Mouse (Mus musculus) gastrocnemius, postnatal 4 days (tissue): Measurements from ENCODE around the gene Ntn5. TPM values are rescaled to one million over a fixed set of nuclear protein-coding genes. Genes with fewer than 3 reads are reported as not detected.

Experiments
- DNase-seq, 2 experiments: peaks; one replicate each; pipeline ENCODE4 v3.0.0; 2021 to 2022; ENCODE audit warnings: low spot score in 2 of 2, mixed read lengths in 2 of 2
- total RNA-seq, 2 experiments: library from RNA; stranded (reverse); gene quantifications; 2 replicates each; pipeline ENCODE4 v1.2.3; 2021

Ntn5 gene
- total RNA-seq, 2 experiments from 2014 or later = 0.88 to 1.3 TPM

DNA sequence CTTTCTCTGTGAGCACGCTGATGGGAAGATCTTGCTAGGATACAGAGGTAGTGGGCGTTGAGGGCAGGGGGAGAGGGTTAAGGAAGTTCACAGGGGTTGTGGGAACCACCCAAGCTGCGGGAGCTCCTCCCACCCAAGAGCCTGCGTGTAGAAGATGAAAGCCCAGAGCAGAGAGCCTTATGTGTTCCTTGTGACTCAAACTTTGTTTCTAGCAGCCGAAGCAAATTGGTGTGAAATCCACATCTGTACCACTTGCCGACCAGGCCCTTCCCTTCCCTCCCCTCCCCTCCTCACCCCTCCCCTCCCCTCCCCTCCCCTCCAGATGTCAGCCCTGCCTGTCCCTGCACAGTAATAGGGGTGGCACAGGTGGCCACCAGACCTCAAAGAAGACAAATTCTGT lies 11.3 kb downstream of the Ntn5 start:
- DNase-seq = no peak

GRCm38 (mm10) chr7:45697894-45698293 lies 14.1 kb downstream of the Ntn5 start:
- DNase-seq = no peak

- no peak for DNase-seq
Observed at GRCm38 (mm10) chr7:45699523-45700141, 15.8 kb downstream of the Ntn5 start, which contains the start of gene Car11. TSS of gene Car11 (plus strand) at chr7:45699843.

DNA sequence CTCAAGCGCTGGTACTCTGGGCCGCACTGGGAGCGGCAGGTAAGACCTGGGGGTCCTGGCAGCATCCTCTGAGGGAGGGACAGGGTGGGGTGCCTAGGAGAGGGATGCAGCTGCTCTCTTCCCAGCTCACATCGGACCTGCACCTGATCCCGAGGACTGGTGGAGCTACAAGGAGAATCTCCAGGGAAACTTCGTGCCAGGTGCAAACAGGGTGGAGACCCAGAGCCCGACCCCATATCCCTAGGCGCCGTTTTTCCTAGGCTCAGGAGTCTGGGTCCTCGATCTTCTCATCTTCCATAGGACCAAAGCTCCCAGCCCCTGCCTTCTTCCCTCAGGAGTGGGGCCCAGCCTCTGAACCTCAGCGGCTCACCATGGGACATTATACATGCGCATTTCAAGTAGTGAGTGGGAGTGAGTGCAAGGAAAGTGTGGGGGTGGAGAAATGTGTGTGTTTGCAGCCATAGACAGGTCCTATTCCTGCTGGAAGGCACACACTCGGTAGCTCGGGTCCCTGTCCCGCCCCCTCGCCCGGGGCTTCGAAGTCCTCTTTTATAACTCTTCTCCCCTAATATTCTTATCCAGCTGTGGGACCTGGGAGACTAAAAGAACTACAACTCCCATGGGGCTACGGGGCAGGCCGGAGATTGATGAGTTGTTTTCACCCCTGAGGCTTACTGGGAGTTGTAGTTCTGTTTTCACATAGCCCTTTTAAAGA lies 16.6 kb downstream of the Ntn5 start:
- DNase-seq = peak in 1 of 2 experiments; percentile 76

DNA sequence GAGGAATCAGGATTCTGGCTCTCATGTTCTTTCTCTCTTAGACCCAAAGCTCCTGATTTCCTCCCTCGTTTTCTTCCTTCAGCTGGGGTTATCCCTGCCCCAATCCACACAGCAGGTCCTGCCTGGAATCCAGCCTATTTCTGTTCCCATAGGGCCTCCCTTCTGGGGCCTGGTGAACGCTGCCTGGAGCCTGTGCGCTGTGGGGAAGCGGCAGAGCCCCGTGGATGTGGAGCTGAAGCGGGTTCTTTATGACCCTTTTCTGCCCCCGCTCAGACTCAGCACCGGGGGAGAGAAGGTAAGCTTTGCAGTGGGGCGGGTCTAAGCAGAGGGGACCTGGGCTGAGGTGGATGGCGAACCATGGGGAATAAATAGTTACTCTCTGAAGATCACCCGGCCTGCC lies 17.2 kb downstream of the Ntn5 start:
- no peak for DNase-seq

DNA sequence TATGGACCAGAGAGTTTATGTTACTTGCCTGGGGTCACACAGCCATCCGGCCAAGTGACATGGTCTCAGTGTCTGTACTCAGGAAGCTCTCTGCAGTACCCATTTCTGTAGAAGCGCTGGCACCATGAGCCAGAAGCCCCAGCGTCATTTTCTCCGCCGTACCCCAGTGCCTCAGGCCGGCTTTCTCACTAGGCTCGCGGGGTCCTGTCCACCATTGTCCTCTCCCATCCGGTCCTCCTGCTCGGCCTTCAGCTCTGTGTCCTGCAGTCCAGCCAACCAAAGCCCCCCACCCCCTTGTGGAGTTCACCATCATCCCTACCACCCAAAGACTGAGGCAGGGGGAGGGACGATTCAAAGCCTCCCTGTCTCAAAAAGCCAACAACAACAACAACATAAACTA lies 17.8 kb downstream of the Ntn5 start:
- no peak for DNase-seq

DNA sequence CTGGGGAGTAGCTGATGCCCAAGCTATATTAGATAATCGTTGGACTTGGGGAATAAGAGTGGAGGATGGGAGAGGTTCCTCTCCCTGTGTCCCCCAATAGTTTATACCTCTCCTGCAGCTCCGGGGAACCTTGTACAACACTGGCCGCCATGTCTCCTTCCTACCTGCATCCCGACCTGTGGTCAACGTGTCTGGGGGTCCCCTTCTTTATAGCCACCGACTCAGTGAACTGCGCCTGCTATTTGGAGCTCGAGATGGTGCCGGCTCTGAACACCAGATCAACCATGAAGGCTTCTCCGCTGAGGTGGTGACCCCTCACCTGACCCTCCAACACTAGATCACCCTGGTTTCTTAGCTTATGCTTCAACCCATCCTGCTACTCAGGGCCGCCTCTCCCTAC lies 18.5 kb downstream of the Ntn5 start:
- DNase-seq = no peak

GRCm38 (mm10) chr7:45702809-45703520 lies 19.1 kb downstream of the Ntn5 start:
- DNase-seq = no peak

DNA sequence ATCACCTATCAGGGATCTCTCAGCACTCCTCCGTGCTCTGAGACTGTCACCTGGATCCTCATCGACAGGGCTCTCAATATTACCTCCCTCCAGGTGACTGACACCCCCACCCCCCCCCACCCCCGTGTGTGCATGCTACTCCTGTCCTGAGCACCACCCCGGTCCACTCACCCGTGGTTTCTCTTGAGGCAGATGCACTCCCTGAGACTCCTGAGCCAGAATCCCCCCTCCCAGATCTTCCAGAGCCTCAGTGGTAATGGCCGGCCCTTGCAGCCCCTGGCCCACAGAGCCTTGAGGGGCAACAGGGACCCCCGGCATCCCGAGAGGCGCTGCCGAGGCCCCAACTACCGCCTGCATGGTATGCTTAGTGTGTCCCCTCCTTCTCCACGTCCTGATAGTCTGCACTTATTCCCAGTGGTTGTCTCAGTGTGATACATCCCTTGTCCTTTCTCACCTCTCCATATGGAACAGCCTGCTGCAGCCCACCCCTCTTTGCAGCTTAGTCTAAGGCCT lies 19.8 kb downstream of the Ntn5 start:
- no peak for DNase-seq

GRCm38 (mm10) chr7:45704046-45704559 lies 20.3 kb downstream of the Ntn5 start:
- peak in 1 of 2 experiments; percentile 61 for DNase-seq

- peak; percentile 93 to 97 for DNase-seq
Observed at GRCm38 (mm10) chr7:45704730-45705442, 21.1 kb downstream of the Ntn5 start, which contains the start of gene Dbp. TSS of gene Dbp (plus strand) at chr7:45705088.

GRCm38 (mm10) chr7:45705443-45705864 lies 21.6 kb downstream of the Ntn5 start:
- DNase-seq = peak in 1 of 2 experiments; percentile 50

DNA sequence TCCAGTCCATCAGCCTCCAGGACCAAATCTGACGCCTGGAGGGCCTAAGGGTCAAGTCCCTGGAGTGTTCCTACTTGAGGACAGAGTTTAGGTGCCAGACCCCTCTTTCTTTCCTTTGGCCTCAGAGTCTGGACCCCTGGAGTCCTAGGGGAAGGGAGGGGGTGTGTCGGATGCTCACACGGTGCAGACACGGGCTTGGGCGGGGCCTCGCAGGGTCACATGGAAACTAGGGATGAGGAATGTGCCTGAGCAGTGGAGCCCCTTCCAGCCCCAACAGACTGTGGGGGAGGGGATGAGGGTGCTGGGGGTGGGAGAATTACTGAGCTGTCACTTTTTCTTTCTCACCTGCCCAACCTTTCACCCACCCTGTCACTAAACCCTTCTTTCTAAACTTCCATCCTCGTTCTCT lies 22.1 kb downstream of the Ntn5 start:
- peak in 1 of 2 experiments; percentile 80 for DNase-seq

DNA sequence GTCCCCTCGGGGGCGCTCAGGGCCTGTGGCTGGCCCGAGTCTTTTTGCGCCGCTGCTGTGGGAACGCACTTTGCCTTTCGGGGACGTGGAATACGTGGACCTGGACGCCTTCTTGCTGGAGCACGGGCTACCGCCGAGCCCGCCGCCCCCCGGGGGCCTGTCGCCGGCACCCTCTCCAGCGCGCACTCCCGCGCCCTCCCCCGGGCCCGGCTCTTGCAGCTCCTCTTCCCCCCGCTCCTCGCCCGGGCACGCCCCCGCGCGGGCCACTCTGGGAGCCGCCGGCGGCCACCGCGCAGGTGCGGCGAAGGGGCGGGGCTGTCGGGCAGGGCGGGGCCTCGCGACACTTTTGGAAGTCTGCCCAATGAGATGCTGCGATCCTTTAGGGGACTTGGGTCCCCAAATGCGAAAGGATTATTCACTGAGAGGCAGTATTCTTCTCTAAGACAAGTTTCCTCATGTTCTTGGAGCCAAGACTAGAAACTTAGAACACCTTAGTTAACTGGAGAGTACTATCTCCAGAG lies 23.0 kb downstream of the Ntn5 start:
- peak; percentile 84 to 86 for DNase-seq

GRCm38 (mm10) chr7:45707375-45707967 lies 23.6 kb downstream of the Ntn5 start:
- DNase-seq = peak; percentile 90 to 93

DNA sequence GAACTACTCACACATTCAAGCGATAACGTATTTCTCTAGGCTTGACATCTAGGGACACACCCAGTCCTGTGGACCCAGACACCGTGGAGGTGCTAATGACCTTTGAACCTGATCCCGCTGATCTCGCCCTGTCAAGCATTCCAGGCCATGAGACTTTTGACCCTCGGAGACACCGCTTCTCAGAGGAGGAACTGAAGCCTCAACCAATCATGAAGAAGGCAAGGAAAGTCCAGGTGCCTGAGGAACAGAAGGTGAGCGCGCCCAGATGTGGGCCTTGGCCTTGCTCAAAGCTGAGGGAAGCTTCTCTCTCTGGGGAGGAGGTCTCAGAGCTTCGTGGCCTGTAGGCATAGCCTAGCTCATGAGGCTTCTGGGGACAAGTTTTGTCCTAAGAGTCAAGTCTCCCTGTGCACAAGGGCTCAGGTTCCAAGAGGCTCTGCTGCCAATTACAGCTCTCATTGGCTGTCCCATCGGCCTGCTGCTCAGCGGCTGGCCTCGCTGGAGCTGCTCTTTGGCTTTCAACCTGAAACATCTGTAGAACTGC lies 24.5 kb downstream of the Ntn5 start:
- no peak for DNase-seq

GRCm38 (mm10) chr7:45709036-45709435 lies 25.2 kb downstream of the Ntn5 start:
- no peak for DNase-seq

GRCm38 (mm10) chr7:45709677-45710355 lies 26.0 kb downstream of the Ntn5 start:
- DNase-seq = no peak

DNA sequence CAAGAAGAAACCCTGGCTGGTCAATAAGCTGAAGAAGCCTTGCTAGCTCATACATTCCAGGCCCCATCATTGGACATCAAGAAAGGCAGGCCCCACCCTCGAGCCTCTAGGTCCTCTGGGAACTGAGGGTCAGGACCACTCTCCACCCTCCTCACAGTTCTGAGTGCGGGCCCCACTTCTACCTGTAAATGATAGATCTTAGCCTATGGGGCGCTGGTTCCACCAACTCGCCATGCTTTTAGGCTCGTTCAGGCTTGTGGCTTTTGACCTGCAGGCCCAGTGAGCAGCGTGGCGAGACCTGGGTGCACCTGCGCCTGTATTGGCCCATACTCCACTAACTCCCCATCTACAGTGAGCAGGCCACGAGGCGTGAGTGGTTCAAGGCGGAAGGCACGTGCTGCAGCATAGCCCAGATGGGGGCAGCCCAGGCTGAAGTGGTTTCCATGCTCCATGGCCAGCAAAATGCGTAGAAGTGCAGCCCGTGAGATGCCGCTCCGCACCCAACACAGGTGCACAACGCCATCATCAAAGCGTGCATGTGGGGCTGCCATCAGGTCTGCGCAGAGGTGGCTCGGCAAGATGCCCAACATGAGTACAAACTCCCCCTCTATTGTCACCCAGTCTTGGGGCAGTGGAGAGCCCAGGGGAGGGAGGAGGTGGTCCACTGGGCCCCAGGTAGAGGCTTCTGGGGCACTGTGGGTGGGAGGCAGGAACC lies 26.8 kb downstream of the Ntn5 start:
- no peak for DNase-seq
